Mouse (Mus musculus) hindbrain, embryonic 11.5 days (tissue): ENCODE data around the gene Mthfd2l. TPM values are rescaled to one million over a fixed set of nuclear protein-coding genes. Genes with fewer than 3 reads are reported as not detected.

ENCODE experiments used
- ATAC-seq: fragments of 200-750 bp; cut with Nextera tagmentation; 2 replicates; pipeline ENCODE4 v1.8.0; 2017; ENCODE audit warnings: mild to moderate bottlenecking, moderate TSS enrichment, moderate library complexity; ENCODE audit not compliant: low FRiP score
- DNase-seq: peaks from one replicate; pipeline ENCODE4 v3.0.0-alpha.2; 2015; ENCODE audit warnings: low spot score
- H3K27ac ChIP-seq: fragments of 300-500 bp; sonication (generic); 2 replicates; pipeline ENCODE4 v1.5.1; 2014; ENCODE audit warnings: mild to moderate bottlenecking, low read depth, low read length
- H3K27me3 ChIP-seq: fragments of 300-500 bp; sonication (generic); 2 replicates; pipeline ENCODE4 v1.6.1; 2014; ENCODE audit warnings: mild to moderate bottlenecking, low read length, moderate library complexity, mixed read lengths; ENCODE audit not compliant: control insufficient read depth, insufficient read depth
- H3K36me3 ChIP-seq: fragments of 300-500 bp; sonication (generic); 2 replicates; pipeline ENCODE4 v1.6.1; 2014; ENCODE audit warnings: mild to moderate bottlenecking, low read length, moderate library complexity, mixed read lengths; ENCODE audit not compliant: control insufficient read depth, insufficient read depth
- H3K4me1 ChIP-seq: fragments of 300-500 bp; sonication (generic); replicated peaks from 2 replicates; pipeline ENCODE4 v1.6.1; 2014; ENCODE audit warnings: low read length, mixed read lengths; ENCODE audit not compliant: control insufficient read depth, insufficient read depth
- H3K4me2 ChIP-seq: fragments of 300-500 bp; sonication (generic); replicated peaks from 2 replicates; pipeline ENCODE4 v1.6.1; 2014; ENCODE audit warnings: mild to moderate bottlenecking, low read depth, low read length
- H3K4me3 ChIP-seq: fragments of 300-500 bp; sonication (generic); 2 replicates; pipeline ENCODE4 v1.5.1; 2014; ENCODE audit warnings: low read depth, low read length
- H3K9ac ChIP-seq: fragments of 300-500 bp; sonication (generic); 2 replicates; pipeline ENCODE4 v1.6.1; 2014; ENCODE audit warnings: low read depth, low read length
- H3K9me3 ChIP-seq: fragments of 300-500 bp; sonication (generic); 2 replicates; pipeline ENCODE4 v1.6.1; 2016; ENCODE audit warnings: low read length; ENCODE audit not compliant: control insufficient read depth
- WGBS: fragments of 180-500 bp; shearing (Covaris S2); extraction: QIAGEN DNeasy Blood & Tissue Kit; methylation state at CpG from one replicate; pipeline ENCODE4 v1.1.7; 2014; 5-methylcytosine and 5-hydroxymethylcytosine counted together
- polyA plus RNA-seq: library from polyadenylated mRNA; unstranded; fragments of >200 nt; fragmentation: Nextera tagmentation; extraction: Ambion mirVana; gene quantifications from 2 replicates; pipeline ENCODE4 v1.2.1, GENCODE M21; 2014

The Mthfd2l gene
- polyA plus RNA-seq, 1 experiment from 2014 or later: 94.7 TPM

DNA sequence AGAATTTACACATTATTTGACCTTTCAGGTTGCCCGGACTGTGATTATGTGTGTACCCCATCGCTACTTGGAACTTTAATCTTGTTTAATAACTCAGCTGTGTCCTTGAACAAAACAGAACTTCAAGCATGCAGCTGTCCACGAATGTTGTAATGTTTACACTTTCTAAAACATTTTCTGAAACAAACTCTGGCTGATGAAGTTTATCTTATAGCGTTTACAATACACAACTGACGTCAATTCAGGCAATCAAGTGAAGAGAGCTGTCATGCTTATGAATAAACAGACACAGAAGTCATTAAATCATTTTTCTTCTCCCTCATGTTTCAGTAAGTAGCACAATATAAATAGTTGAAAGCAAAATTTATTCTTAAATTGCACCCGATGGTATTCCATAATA lies 117.1 kb downstream of the Mthfd2l start:
- no peaks in the 10 kb centered on the region for H3K4me1 ChIP-seq
- no peaks in the 10 kb centered on the region for H3K27me3 ChIP-seq
- no peak overlapping the region for H3K27ac ChIP-seq
- ATAC-seq: no peak
- H3K9ac ChIP-seq: no peak overlapping the region
- H3K4me2 ChIP-seq: no peak overlapping the region
- no peaks in the 10 kb centered on the region for H3K36me3 ChIP-seq
- H3K4me3 ChIP-seq: no peak overlapping the region
- 87% methylated on average over 6 of the region's 6 CpGs for WGBS
- no peaks in the 10 kb centered on the region for H3K9me3 ChIP-seq
- DNase-seq: no peak

DNA sequence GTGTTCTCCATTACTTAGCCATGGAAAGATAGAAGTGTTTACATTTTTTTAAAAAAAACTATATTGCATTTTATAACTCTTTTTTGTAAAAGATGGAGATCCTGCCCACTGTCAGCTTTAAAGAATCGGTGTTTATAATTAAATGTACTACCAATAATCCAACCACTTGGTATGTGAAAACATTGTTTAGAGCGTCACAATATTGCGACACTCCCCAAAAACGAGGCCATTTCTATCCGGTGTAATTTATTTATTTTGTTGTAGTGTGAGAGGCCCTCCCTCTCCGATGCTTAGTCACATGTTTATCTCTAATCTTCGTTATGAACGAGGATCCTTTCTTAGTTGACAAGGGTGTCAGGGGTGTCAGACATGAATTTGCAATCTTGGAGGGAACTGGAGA lies 117.5 kb downstream of the Mthfd2l start:
- H3K9me3 ChIP-seq: no peaks in the 10 kb centered on the region
- 92% methylated on average over 8 of the region's 8 CpGs for WGBS
- H3K4me1 ChIP-seq: no peaks in the 10 kb centered on the region
- no peak overlapping the region for H3K4me2 ChIP-seq
- no peaks in the 10 kb centered on the region for H3K27me3 ChIP-seq
- no peak overlapping the region for H3K9ac ChIP-seq
- ATAC-seq (no peak), DNase-seq (no peak)
- no peaks in the 10 kb centered on the region for H3K36me3 ChIP-seq
- no peak overlapping the region for H3K27ac ChIP-seq
- no peak overlapping the region for H3K4me3 ChIP-seq

Other genes starting within 250 kb of the Mthfd2l start
- gene Cxcl5, start 171.8 kb upstream of the Mthfd2l start, polyA plus RNA-seq: 0.13 and 0.17 TPM in 2 replicates
- gene Ppbp, start 162.6 kb upstream of the Mthfd2l start, polyA plus RNA-seq: 20.7 and 21.4 TPM in 2 replicates
- 85.5 and 91.8 TPM in 2 replicates for gene Pf4, start 158.7 kb upstream of the Mthfd2l start, polyA plus RNA-seq
- 0.17 and 0.45 TPM in 2 replicates for gene Cxcl3, start 145.0 kb upstream of the Mthfd2l start, polyA plus RNA-seq
- 0.07 and 0.11 TPM in 2 replicates for gene Cxcl15, start 136.6 kb upstream of the Mthfd2l start, polyA plus RNA-seq
- 0.29 TPM in 1 of 2 replicates, not detected in the other for gene Cxcl1, start 39.9 kb upstream of the Mthfd2l start, polyA plus RNA-seq
- not detected in 2 replicates for gene Cxcl2, start 27.2 kb upstream of the Mthfd2l start, polyA plus RNA-seq
- 0.09 and 0.27 TPM in 2 replicates for gene Epgn, start 96.3 kb downstream of the Mthfd2l start, polyA plus RNA-seq
- not detected in 2 replicates for gene Ereg, start 143.5 kb downstream of the Mthfd2l start, polyA plus RNA-seq
- gene Areg, start 208.5 kb downstream of the Mthfd2l start, polyA plus RNA-seq: 0.20 TPM in 1 of 2 replicates, not detected in the other